Mouse (Mus musculus) brain, embryonic 14.5 days (tissue): ENCODE data around the gene Cavin2.

Experiments
- CTCF ChIP-seq: fragments of 200-500 bp; IDR thresholded peaks from 2 replicates; pipeline ENCODE4 v1.5.1; 2012; ENCODE audit warnings: inconsistent platforms, mild to moderate bottlenecking, moderate library complexity, borderline replicate concordance; ENCODE audit not compliant: insufficient read depth, insufficient read length; ENCODE audit errors: extremely low read depth
- POLR2A ChIP-seq: fragments of 200-500 bp; IDR thresholded peaks from 2 replicates; pipeline ENCODE4 v1.6.1; 2012; ENCODE audit warnings: mild to moderate bottlenecking, inconsistent platforms, borderline replicate concordance; ENCODE audit not compliant: poor library complexity, insufficient read depth, insufficient read length, severe bottlenecking; ENCODE audit errors: extremely low read depth

DNA sequence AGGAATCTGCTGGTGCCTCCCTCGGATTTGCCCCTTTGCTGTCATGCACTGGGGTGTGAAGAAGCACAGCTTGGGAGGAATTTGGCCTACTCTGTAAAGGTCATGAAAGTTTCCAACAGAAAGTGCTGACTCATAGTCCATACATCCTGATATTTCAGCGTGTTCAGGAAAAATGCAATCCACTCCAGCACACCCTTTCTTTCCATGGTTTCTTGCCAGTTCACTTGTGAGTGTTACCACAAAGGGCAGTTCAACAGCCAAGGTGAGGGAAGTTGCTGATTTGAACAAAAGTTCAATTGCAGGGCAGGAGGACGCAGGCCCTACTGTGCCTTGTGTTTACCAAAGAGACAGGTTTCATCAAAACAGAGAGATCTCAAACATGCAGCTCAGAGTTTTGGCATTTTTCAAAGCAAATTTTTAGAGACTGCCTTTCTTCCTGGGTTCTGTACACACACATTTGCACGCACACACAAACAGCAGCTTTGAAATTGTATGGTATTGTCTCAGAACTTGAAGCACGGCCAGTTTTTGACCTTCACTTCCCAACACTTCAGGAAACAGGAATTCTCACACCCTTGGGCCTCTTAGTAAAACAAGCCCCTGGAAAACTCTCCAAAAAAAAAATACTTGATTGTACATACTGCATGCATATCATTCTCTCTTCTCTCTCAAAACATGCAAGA, 23.7 kb upstream of the Cavin2 start:
- TF ChIP-seq CTCF, result no peak
- TF ChIP-seq POLR2A, result no peak
